Mouse (Mus musculus): ENCODE data around the gene Gon4l.

DNA sequence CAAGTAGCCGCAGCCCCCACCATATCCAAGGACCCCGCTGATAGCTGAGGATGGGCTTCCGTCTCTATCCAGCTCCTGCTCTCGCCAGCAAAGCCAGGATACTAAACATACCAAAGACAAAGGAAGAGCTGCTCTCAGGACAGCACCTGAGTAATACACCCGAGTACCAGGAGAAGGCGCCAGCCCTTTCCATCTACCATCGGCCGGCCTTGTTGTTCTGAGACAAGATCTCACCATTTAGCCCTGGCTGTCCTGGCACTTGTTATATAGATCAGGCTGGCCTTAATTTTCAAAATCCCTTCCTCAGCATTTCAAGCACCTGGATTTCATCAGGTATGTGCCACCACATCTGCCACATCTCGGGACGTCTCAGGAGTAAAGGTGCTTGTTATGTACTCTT is 104.0 kb downstream of the Gon4l start:
- no peak for TF ChIP-seq CTCF (IDR thresholded peaks at IDR 0.05; ENCODE audit: insufficient read depth, low read depth, low read length)
- no peak for TF ChIP-seq POLR2A (IDR thresholded peaks at IDR 0.05; ENCODE audit: insufficient read depth, low read depth, low read length)

All from olfactory bulb, adult 2 months (tissue).